Mouse (Mus musculus): ENCODE data around the gene Tapt1.

DNA sequence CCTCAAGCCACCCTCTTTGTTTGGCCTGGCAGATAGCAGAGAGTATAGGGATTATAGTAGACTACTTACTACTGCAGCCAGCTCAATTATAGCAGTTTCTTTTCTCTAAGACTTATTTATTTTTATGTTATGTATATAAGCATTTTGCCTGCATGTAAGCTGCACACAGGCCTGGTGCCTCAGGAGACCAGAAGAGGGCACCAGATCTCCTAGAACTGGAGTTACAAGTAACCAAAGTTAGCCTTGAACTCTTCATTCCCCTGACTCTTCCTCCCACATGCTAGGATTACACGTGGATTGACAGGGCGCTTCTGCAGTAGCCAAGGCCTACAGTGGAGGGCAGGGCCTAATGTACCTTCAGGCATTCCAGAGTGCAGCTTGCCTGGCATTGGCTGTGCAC lies 60.6 kb downstream of the Tapt1 start:
- TF ChIP-seq GATA1 (IDR thresholded peaks at IDR 0.05; ENCODE audit: borderline replicate concordance, low read length) (no peak), FLI1 (IDR thresholded peaks at IDR 0.05; ENCODE audit: low read length) (no peak)
